Mouse (Mus musculus) neural tube, embryonic 13.5 days (tissue): ENCODE results near the gene Aamp. TPM values are rescaled to one million over a fixed set of nuclear protein-coding genes. Genes with fewer than 3 reads are reported as not detected.

ENCODE experiments used
- ATAC-seq: fragments of 200-750 bp; cut with Nextera tagmentation; 2 replicates; pipeline ENCODE4 v1.8.0; 2017; ENCODE audit warnings: low read depth, mild to moderate bottlenecking, moderate TSS enrichment, moderate library complexity
- H3K27ac ChIP-seq: fragments of 300-500 bp; sonication (generic); replicated peaks from 2 replicates; pipeline ENCODE4 v1.5.1; 2015; ENCODE audit warnings: moderate library complexity, mild to moderate bottlenecking, inconsistent platforms
- H3K27me3 ChIP-seq: fragments of 300-500 bp; sonication (generic); 2 replicates; pipeline ENCODE4 v1.6.1; 2015; ENCODE audit warnings: mild to moderate bottlenecking, inconsistent platforms
- H3K36me3 ChIP-seq: fragments of 300-500 bp; sonication (generic); 2 replicates; pipeline ENCODE4 v1.6.1; 2015; ENCODE audit warnings: mild to moderate bottlenecking, inconsistent platforms
- H3K4me1 ChIP-seq: fragments of 300-500 bp; sonication (generic); replicated peaks from 2 replicates; pipeline ENCODE4 v1.6.1; 2015; ENCODE audit warnings: inconsistent platforms
- H3K4me2 ChIP-seq: fragments of 300-500 bp; sonication (generic); 2 replicates; pipeline ENCODE4 v1.6.1; 2015; ENCODE audit warnings: inconsistent platforms, mild to moderate bottlenecking, moderate library complexity
- H3K4me3 ChIP-seq: fragments of 300-500 bp; sonication (generic); 2 replicates; pipeline ENCODE4 v1.5.1; 2015; ENCODE audit warnings: mild to moderate bottlenecking, inconsistent platforms
- H3K9ac ChIP-seq: fragments of 300-500 bp; sonication (generic); 2 replicates; pipeline ENCODE4 v1.6.1; 2015; ENCODE audit warnings: moderate library complexity, mild to moderate bottlenecking, inconsistent platforms
- H3K9me3 ChIP-seq: fragments of 300-500 bp; sonication (generic); 2 replicates; pipeline ENCODE4 v1.6.1; 2016; ENCODE audit warnings: inconsistent platforms
- WGBS: fragments of 180-500 bp; shearing (Covaris S2); methylation state at CpG from one replicate; pipeline ENCODE4 v1.1.7; 2015; 5-methylcytosine and 5-hydroxymethylcytosine counted together
- polyA plus RNA-seq: library from polyadenylated mRNA; unstranded; fragments of >200 nt; fragmentation: Nextera tagmentation; extraction: Ambion mirVana; gene quantifications from 2 replicates; pipeline ENCODE4 v1.2.1, GENCODE M21; 2015

Aamp gene
- polyA plus RNA-seq, 1 experiment from 2014 or later: 195 TPM

DNA sequence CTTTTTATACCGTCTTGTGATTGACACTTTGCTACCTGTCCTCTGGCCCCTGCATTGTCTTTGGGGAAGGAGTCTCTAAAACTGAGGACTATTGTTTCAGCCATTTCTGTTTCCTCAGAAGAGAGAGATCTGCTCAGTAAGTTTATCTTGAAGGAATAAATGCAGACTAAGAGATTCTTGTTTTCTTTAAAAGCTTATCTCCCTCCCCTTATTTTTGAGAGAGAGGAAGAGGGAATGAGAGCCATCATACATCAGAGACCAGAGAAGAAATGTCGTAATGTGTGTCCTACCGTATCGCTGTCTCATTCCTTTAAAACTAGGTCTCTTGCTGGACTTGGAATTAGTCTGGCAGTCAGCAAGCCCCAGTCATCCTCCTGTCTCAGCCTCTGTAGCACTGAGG is 43.7 kb downstream of the Aamp start:
- no peak overlapping the region for H3K4me3 ChIP-seq
- H3K4me2 ChIP-seq: no peak overlapping the region
- no peaks in the 10 kb centered on the region for H3K9me3 ChIP-seq
- 79% methylated on average over 4 of the region's 4 CpGs for WGBS
- H3K27me3 ChIP-seq: no peaks in the 10 kb centered on the region
- H3K27ac ChIP-seq: no peak overlapping the region
- H3K4me1 ChIP-seq: peaks cover 50% of the 10 kb centered on the region
- H3K9ac ChIP-seq: 0 out of 2 replicates have a peak overlapping the region, but pooled peaks have one; percentile 47
- no peaks in the 10 kb centered on the region for H3K36me3 ChIP-seq
- no peak for ATAC-seq

DNA sequence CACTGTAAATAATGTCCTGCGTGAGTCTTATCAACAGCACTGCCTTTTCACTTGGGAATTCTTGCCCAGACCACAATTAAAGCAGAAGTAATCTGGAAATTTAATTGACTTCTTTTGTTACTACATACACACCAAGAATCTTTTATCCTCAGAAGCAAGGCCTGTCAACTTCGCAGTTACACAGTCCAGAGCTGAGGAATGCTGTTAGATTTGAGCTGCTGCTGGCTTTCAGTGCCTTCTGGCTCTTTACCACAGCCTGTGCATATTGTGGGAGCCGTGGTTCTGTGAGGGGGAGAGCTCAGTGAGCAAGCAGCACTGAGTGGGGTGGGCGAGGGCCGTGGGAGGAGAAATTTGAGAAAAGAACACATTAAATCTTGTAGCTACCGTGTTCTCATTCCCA is 44.2 kb downstream of the Aamp start:
- H3K4me1 ChIP-seq: peaks cover 49% of the 10 kb centered on the region
- H3K36me3 ChIP-seq: no peaks in the 10 kb centered on the region
- H3K9me3 ChIP-seq: no peaks in the 10 kb centered on the region
- 66% methylated on average over 6 of the region's 6 CpGs for WGBS
- H3K27ac ChIP-seq: no peak overlapping the region; the same call in 1 of the 2 replicates
- no peak overlapping the region for H3K4me3 ChIP-seq
- ATAC-seq: no peak
- H3K4me2 ChIP-seq: no peak overlapping the region; the same call in 1 of the 2 replicates
- H3K9ac ChIP-seq: peak overlapping the region; percentile 47; the same call in 1 of the 2 replicates
- H3K27me3 ChIP-seq: no peaks in the 10 kb centered on the region

DNA sequence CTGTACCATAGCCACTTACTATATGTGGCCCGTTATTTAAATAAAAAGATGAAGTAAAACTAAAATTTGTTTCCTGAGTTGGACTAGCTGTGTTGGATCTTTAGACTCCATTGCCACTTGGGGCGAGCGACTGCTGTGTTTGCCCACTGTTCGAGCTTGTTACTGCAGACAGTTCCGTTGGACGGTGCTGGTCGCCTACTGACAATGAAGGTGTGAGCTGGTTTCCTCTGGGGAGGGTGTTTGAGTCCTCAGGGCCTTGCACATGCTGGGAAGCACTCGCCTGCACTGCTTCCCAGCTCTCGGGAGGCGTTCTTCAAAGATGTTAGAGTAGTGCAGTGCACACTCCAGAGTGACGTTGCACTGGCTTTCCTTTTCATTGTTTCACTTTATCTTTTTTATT is 44.9 kb downstream of the Aamp start:
- Histone ChIP-seq H3K36me3 (no peaks in the 10 kb centered on the region), H3K9ac (peak overlapping the region; percentile 50), H3K9me3 (no peaks in the 10 kb centered on the region), H3K27me3 (no peaks in the 10 kb centered on the region), H3K4me1 (peaks cover 42% of the 10 kb centered on the region), H3K27ac (no peak overlapping the region; the same call in 1 of the 2 replicates), H3K4me2 (peak overlapping the region; percentile 96), H3K4me3 (no peak overlapping the region)
- no peak for ATAC-seq
- 57% methylated on average over 11 of the region's 11 CpGs for WGBS

DNA sequence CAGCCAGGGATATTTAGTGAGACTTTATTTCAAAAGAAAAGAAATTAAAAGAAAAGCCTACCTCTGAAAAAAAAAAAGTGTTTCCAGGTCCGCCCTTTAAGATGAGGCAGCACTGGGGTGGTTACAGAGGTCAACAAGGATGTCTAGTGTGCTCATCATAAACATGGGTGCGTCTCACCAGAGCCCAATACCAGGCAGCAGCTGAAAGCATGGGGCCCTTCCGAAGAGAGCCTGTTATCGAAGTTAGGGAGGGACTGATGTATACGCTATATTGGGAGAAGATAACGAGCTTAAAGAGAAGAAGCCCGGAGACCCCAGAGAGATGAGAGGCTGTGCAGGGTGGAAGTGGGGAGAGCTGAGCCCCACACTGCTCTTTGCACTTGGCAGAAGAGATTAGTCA is 45.4 kb downstream of the Aamp start:
- Histone ChIP-seq H3K9me3 (no peaks in the 10 kb centered on the region), H3K27me3 (no peaks in the 10 kb centered on the region), H3K4me3 (no peak overlapping the region), H3K4me1 (peaks cover 42% of the 10 kb centered on the region), H3K9ac (peak overlapping the region; percentile 50), H3K4me2 (peak overlapping the region; percentile 96), H3K36me3 (no peaks in the 10 kb centered on the region), H3K27ac (no peak overlapping the region; the same call in 1 of the 2 replicates)
- WGBS: 81% methylated on average over 7 of the region's 7 CpGs
- no peak for ATAC-seq

DNA sequence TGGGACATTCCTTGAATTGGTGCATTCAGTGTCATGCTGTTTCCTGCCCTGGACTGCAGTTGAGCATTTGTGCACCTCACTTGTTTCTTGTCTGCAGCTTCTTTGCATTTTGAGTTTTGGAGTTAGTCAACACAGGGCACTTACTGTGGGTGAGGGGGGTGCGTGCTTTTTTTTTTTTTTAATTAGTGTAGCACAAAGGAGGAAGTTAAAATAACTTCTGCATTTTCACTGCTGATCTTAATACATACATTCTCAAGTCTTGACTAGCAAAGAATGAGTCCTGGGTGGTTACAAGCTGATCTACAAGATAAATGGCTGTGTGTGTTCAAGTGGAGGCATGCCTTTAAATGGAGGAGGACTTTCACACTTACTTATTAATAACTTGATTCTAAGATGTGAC is 46.4 kb downstream of the Aamp start:
- no peak overlapping the region for H3K27ac ChIP-seq
- H3K4me2 ChIP-seq: peak overlapping the region; percentile 96
- no peak for ATAC-seq
- no peaks in the 10 kb centered on the region for H3K36me3 ChIP-seq
- peak overlapping the region; percentile 100 for H3K4me3 ChIP-seq
- no peaks in the 10 kb centered on the region for H3K27me3 ChIP-seq
- H3K9ac ChIP-seq: peak overlapping the region; percentile 95
- H3K4me1 ChIP-seq: peaks cover 42% of the 10 kb centered on the region
- WGBS: 66% methylated on average over 1 of the region's 1 CpGs
- no peaks in the 10 kb centered on the region for H3K9me3 ChIP-seq

DNA sequence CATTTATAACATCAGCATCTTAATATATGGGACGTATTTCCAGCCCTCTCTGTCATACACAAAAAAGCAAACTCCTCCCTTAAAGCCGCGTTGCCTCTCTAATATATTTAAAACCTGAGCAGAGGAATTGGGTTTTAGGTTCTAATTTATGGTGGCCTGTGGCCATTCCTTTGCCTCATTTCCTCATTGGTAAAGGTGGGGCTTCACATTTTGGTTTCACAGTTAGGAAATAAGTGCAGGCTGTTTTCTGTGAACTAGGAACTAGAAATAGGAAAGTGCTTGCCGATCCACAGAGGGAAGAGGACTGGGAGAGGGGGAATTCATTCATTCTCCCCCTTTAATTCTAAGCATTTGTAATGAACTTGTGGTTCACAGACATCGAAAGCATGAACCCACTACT is 46.9 kb downstream of the Aamp start:
- H3K27me3 ChIP-seq: no peaks in the 10 kb centered on the region
- H3K36me3 ChIP-seq: no peaks in the 10 kb centered on the region
- no peak for ATAC-seq
- peak overlapping the region; percentile 95 for H3K9ac ChIP-seq
- H3K4me3 ChIP-seq: peak overlapping the region; percentile 100
- no peaks in the 10 kb centered on the region for H3K9me3 ChIP-seq
- peaks cover 42% of the 10 kb centered on the region for H3K4me1 ChIP-seq
- no peak overlapping the region for H3K27ac ChIP-seq
- 46% methylated on average over 5 of the region's 5 CpGs for WGBS
- H3K4me2 ChIP-seq: peak overlapping the region; percentile 96

DNA sequence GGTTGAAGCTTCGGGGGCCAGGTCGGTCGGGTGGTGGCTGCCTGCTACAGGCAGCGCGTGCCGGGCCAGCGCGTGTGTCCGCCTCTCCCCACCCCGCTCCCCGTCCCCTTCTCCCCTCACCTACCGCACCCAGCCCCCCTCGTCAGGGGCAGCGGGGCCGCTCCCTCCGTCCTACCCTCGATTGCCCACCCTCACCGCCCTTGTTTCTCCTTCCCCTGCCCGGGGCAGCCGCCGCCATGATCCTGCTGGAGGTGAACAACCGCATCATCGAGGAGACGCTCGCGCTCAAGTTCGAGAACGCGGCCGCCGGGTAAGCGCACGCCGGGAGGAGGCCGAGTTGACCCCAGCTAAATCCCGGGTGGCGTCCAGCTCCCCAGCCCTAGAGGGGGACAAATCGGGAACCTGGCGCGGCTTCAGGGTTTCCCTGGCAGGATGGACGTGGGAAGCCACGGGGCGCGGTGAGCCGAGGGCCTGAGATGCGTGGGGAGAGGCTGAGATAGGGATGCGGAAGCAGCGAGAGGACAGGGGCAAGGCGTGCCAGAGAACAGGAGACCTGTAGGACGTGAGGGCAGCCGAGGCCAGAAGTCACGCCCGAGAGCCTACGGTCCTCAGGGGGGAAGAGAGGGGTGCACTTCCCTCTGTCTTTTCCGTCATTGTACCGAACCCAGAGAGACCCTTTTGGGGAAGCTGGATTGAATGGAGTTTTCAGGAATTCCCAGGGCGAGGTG is 47.8 kb downstream of the Aamp start:
- Histone ChIP-seq H3K9ac (peak overlapping the region; percentile 95), H3K4me1 (peaks cover 42% of the 10 kb centered on the region), H3K4me3 (peak overlapping the region; percentile 100), H3K27ac (peak overlapping the region; percentile 92), H3K27me3 (no peaks in the 10 kb centered on the region), H3K36me3 (no peaks in the 10 kb centered on the region), H3K4me2 (peak overlapping the region; percentile 96), H3K9me3 (no peaks in the 10 kb centered on the region)
- 0% methylated on average over 46 of the region's 57 CpGs for WGBS
- ATAC-seq: peak; percentile 73

DNA sequence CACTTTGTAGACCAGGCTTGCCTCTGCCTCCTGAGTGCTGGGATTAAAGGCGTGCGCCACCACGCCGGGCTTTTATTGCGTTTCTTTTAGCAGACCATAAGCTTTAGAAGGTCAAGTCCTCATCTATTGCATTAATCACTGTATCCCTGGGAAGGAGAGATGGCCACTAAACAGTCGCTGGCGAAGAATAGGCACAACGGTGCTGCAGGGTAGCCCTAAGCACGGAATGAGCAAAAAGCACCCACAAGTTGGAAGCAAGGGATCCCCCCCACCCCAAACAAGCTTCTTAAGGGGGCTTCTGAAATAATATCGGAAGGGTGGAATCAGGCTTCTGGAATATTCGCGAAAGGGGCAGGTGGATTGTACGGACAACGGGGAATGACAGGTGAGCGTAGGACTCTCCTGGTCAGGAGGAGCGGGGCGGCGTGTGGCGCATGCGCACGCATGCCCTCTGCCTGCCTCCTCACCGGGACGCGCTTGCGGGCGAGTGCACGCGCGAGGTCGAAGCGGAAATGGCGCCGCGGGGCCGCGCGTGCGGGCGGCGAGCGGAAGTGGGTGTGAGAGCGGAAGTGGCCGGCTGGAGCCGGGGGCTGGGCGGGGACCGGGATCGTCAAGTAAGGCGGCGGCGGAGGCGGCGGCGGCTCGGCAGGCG is 48.5 kb downstream of the Aamp start, which contains the start of gene Arpc2:
Gene Arpc2, plus strand, starts transcription at position 147 of the 652 bp plus-strand sequence.
- Histone ChIP-seq H3K9ac (peak within 1 kb of the TSS; percentile 95), H3K4me1 (peaks cover 40% of the 10 kb centered on the region), H3K4me2 (peak within 1 kb of the TSS; percentile 96), H3K27me3 (no peaks in the 10 kb centered on the region), H3K27ac (peak within 1 kb of the TSS; percentile 92), H3K36me3 (no peaks in the 10 kb centered on the region), H3K9me3 (no peaks in the 10 kb centered on the region), H3K4me3 (peak within 1 kb of the TSS; percentile 100)
- peak; percentile 94 for ATAC-seq
- WGBS: under 1% methylated on average over 46 of the region's 55 CpGs

DNA sequence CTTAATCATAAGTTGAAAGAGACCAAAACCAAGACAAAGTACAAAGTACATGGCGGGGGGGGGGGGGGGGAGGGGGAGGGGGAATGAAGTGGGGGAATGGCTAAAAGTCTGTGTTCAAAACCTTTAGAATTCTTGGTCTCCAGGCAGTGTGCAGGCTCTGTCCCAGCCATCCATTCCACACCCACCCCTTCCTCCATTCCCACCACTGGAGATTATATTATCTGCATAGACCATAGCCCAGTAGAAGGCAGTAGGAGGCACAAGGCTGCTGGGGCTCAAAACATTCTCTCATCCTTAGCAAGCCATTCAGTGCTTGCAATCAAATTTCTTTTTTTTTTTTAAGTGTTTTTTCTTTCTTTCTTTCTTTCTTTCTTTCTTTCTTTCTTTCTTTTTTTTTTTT is 53.5 kb downstream of the Aamp start:
- no peak overlapping the region for H3K9ac ChIP-seq
- 60% methylated on average over 1 of the region's 1 CpGs for WGBS
- H3K9me3 ChIP-seq: no peaks in the 10 kb centered on the region
- no peaks in the 10 kb centered on the region for H3K36me3 ChIP-seq
- no peaks in the 10 kb centered on the region for H3K4me1 ChIP-seq
- no peak for ATAC-seq
- no peak overlapping the region for H3K4me3 ChIP-seq
- H3K27ac ChIP-seq: no peak overlapping the region
- no peaks in the 10 kb centered on the region for H3K27me3 ChIP-seq
- H3K4me2 ChIP-seq: no peak overlapping the region

DNA sequence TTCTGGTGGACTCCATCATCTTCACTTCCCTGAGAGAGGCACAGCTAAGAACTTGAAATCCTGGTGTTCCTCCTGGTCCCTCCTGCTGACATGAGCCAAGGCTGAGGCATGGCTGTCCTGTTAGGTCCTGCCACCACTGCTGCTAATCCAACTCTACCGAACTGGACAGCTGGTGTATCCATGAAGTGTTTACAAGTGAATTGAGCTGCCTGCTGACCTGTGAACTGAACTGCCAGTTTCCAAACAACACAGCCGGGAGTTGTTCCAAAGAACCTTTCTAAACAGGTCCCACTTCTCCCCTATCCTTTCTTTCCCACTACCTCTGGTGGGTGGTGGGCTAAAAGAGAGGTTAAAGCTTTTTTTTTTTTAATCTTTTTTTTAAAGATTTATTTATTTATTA is 54.6 kb downstream of the Aamp start:
- no peaks in the 10 kb centered on the region for H3K4me1 ChIP-seq
- H3K36me3 ChIP-seq: no peaks in the 10 kb centered on the region
- H3K27me3 ChIP-seq: no peaks in the 10 kb centered on the region
- ATAC-seq: no peak
- WGBS: 75% methylated on average over 2 of the region's 2 CpGs
- no peak overlapping the region for H3K27ac ChIP-seq
- H3K9ac ChIP-seq: no peak overlapping the region
- no peaks in the 10 kb centered on the region for H3K9me3 ChIP-seq
- no peak overlapping the region for H3K4me2 ChIP-seq
- H3K4me3 ChIP-seq: no peak overlapping the region
